Mouse (Mus musculus): ENCODE measurements around the gene Hnrnpm.

DNA sequence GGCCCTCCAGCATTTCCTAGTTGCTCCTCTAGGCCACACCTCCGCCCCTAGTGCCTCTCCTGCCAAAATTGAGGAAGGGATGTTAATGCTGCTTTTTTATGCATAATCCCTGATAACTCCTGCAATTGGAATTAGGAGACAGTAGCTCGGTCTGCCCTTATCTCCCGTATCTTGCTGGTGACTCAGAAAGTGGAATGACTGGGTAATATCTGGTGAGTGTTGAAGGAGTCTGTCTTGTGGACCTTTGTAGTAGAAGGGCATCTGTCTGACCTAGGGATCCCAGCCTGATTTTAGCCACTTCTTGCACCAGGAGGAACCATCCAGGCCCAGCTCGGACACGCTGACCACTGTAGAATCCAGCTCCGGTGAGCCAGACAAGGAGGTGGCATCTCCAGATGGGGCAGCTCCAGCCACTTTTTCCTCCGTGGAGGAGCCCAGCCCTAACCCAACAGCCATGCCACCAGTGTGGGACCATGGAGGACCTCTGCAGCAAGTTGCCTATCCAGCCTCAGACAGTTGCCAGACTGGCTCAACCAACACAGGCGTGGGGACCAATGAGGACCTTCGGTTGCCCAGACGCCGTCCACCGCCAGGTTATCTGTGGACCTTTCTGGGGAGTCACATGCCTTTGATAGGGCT is 57.1 kb downstream of the Hnrnpm start:
- TF ChIP-seq POLR2A (IDR thresholded peaks at IDR 0.05; ENCODE audit: low read depth, low read length) (no peak), CTCF (IDR thresholded peaks at IDR 0.05; ENCODE audit: extremely low read depth, insufficient read depth, insufficient read length, insufficient replicate concordance) (no peak)
